Mouse (Mus musculus) lung, adult 2 months (tissue): ENCODE data around the gene Sox15.

Experiments
- CTCF ChIP-seq: fragments of 200-500 bp; IDR thresholded peaks from 2 replicates; pipeline ENCODE4 v1.5.1; 2011; ENCODE audit warnings: mild to moderate bottlenecking, low read length, control low read depth; ENCODE audit not compliant: insufficient read depth
- POLR2A ChIP-seq: fragments of 200-500 bp; IDR thresholded peaks from 2 replicates; pipeline ENCODE4 v1.6.1; 2011; ENCODE audit warnings: low read depth, mild to moderate bottlenecking, control low read depth, low read length, borderline replicate concordance; ENCODE audit errors: extremely low read depth

DNA sequence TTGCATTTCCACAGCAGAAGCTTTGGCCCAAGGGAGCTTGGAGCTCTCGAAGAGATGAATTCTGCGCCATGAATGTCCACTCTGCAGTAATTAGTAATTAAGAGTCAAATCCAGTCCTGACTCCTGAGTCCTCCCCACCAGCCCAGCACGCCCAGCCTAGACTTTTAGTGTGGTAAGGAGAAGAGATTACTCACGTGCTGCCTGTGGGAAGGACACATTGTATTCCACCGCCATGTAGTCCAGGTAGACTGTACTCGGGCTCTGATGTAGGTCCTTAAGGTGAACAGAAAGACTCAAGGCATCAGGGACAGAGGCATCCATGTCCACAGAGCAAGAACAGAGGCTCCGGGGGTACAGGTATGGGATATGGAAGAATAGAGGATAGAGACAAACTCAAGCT, 9.7 kb downstream of the Sox15 start:
- no peak for TF ChIP-seq POLR2A
- TF ChIP-seq CTCF: no peak
